Mouse (Mus musculus) forebrain, postnatal 0 days (tissue): Measurements from ENCODE around the gene Brd1. TPM values are rescaled to one million over a fixed set of nuclear protein-coding genes. Genes with fewer than 3 reads are reported as not detected.

ENCODE experiments used
- ATAC-seq: fragments of 200-750 bp; cut with Nextera tagmentation; 2 replicates; pipeline ENCODE4 v1.8.0; 2017; ENCODE audit warnings: mild to moderate bottlenecking, moderate library complexity
- DNase-seq: peaks from one replicate; pipeline ENCODE4 v3.0.0-alpha.2; 2015
- H3K27ac ChIP-seq: fragments of 300-500 bp; sonication (generic); 2 replicates; pipeline ENCODE4 v1.5.1; 2014; ENCODE audit warnings: low read depth, mild to moderate bottlenecking, antibody characterized with exemption, low read length, moderate library complexity, mixed read lengths
- H3K27me3 ChIP-seq: fragments of 300-500 bp; sonication (generic); 2 replicates; pipeline ENCODE4 v1.6.1; 2014; ENCODE audit warnings: mild to moderate bottlenecking, low read length, mixed read lengths; ENCODE audit not compliant: insufficient read depth
- H3K36me3 ChIP-seq: fragments of 300-500 bp; sonication (generic); 2 replicates; pipeline ENCODE4 v1.6.1; 2014; ENCODE audit warnings: mild to moderate bottlenecking, moderate library complexity; ENCODE audit not compliant: insufficient read depth
- H3K4me1 ChIP-seq: fragments of 300-500 bp; sonication (generic); 2 replicates; pipeline ENCODE4 v1.6.1; 2014; ENCODE audit warnings: antibody characterized with exemption; ENCODE audit not compliant: insufficient read depth
- H3K4me2 ChIP-seq: fragments of 300-500 bp; sonication (generic); 2 replicates; pipeline ENCODE4 v1.6.1; 2014; ENCODE audit warnings: low read depth, mild to moderate bottlenecking, moderate library complexity
- H3K4me3 ChIP-seq: fragments of 300-500 bp; sonication (generic); 2 replicates; pipeline ENCODE4 v1.5.1; 2014; ENCODE audit warnings: low read depth, low read length, mixed read lengths
- H3K9ac ChIP-seq: fragments of 300-500 bp; sonication (generic); 2 replicates; pipeline ENCODE4 v1.6.1; 2014; ENCODE audit warnings: mild to moderate bottlenecking
- H3K9me3 ChIP-seq: fragments of 300-500 bp; sonication (generic); 2 replicates; pipeline ENCODE4 v1.6.1; 2016; ENCODE audit warnings: low read length
- CTCF ChIP-seq: sonication (generic); IDR thresholded peaks from 2 replicates; pipeline ENCODE4 v1.5.1; 2016; ENCODE audit warnings: antibody characterized with exemption, control low read depth, low read depth
- WGBS: fragments of 180-500 bp; shearing (Covaris S2); extraction: QIAGEN DNeasy Blood & Tissue Kit; methylation state at CpG from one replicate; pipeline ENCODE4 v1.1.7; 2014; 5-methylcytosine and 5-hydroxymethylcytosine counted together
- polyA plus RNA-seq: library from polyadenylated mRNA; unstranded; fragments of >200 nt; fragmentation: Nextera tagmentation; extraction: Ambion mirVana; gene quantifications from 2 replicates; pipeline ENCODE4 v1.2.1, GENCODE M21; 2015
- total RNA-seq: library from RNA; depleted of rRNA; stranded (reverse); fragments of >200 nt; gene quantifications from 2 replicates; pipeline ENCODE4 v1.2.3, GENCODE M21; 2014

Brd1 gene
- total and polyA plus RNA-seq, 2 experiments from 2014 or later: 13.0 to 63.6 TPM

- no peaks in the 10 kb centered on the region for H3K27me3 ChIP-seq
- H3K4me3 ChIP-seq: no peak overlapping the region
- no peak overlapping the region for H3K9ac ChIP-seq
- no peak for TF ChIP-seq CTCF
- H3K36me3 ChIP-seq: peaks cover 60% of the 10 kb centered on the region
- no peak overlapping the region for H3K4me2 ChIP-seq
- H3K27ac ChIP-seq: no peak overlapping the region
- DNase-seq (no peak), ATAC-seq (no peak)
- H3K4me1 ChIP-seq: no peaks in the 10 kb centered on the region
- H3K9me3 ChIP-seq: no peaks in the 10 kb centered on the region
- WGBS: 36% methylated on average over 3 of the region's 3 CpGs
These were observed 31.5 kb downstream of the Brd1 start for GRCm38 (mm10) chr15:88702501-88702900.

DNA sequence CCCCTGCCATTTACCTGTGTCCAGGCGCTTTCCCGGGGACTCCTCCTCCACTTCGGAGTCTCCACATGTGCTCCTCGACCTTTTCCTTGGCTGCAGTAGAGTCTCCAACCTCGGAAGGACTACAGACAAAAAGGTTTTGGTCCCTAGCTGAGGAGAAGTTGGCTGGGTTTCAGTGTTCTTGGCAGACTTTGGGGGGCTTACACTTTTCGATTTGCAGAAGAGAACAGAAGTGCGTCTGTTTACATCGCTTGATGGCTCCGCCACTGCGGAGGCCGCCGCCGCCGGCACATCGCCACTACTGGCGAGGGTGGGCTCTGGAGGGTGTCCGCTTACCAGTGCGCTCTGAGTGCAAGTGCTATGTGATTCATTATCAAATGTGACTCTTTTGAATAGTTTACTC lies 33.3 kb downstream of the Brd1 start:
- Histone ChIP-seq H3K27ac (no peak overlapping the region), H3K4me3 (no peak overlapping the region), H3K4me1 (no peaks in the 10 kb centered on the region), H3K9ac (no peak overlapping the region), H3K36me3 (peaks cover 54% of the 10 kb centered on the region), H3K9me3 (no peaks in the 10 kb centered on the region), H3K4me2 (no peak overlapping the region), H3K27me3 (no peaks in the 10 kb centered on the region)
- ATAC-seq: peak; percentile 55
- no peak for TF ChIP-seq CTCF
- WGBS: 52% methylated on average over 18 of the region's 18 CpGs
- DNase-seq: peak; percentile 58

DNA sequence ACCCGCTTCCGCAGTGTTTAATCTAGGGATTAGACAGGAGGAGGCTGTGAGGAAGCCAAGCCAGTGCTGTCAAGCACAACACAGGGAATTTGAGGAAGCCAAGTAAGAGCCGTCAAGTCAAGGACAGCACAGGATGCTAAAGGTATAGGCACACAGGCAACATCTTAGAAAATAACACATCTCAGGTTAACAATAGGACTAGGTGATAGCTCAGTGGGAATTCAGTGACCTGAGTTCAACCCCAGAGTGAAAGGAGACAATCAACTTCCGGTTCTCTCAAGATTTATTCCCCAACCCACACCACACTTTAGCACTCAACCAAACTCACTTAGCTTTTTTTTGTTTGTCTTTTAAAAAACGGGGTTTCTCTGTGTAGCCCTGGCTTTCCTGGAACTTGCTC lies 34.5 kb downstream of the Brd1 start:
- no peak for TF ChIP-seq CTCF
- ATAC-seq: no peak
- WGBS: 75% methylated on average over 5 of the region's 5 CpGs

DNA sequence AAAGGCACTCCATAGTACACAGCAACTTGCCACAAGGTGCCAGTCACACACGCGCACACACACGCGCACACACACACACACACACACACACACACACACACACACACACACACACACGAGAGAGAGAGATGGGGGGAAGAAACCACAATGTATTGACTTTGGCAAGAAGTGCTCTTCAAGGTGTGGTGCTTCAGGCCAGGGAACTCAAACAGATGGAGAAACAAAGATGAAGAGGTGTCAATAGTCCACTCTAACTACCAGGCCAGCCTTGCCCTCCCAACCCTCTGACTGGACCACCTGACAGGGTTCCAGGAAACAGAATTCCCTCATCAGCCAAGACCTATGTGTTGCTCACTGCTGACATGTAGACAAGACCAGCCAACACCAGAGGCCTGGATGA lies 36.4 kb downstream of the Brd1 start:
- no peak for DNase-seq
- H3K27ac ChIP-seq: no peak overlapping the region
- H3K4me2 ChIP-seq: no peak overlapping the region
- no peak overlapping the region for H3K4me3 ChIP-seq
- no peak for TF ChIP-seq CTCF
- H3K9ac ChIP-seq: no peak overlapping the region
- H3K27me3 ChIP-seq: no peaks in the 10 kb centered on the region
- H3K9me3 ChIP-seq: no peaks in the 10 kb centered on the region
- peaks cover 55% of the 10 kb centered on the region for H3K36me3 ChIP-seq
- 97% methylated on average over 5 of the region's 5 CpGs for WGBS
- no peak for ATAC-seq
- H3K4me1 ChIP-seq: no peaks in the 10 kb centered on the region

More for the DNA sequence above, 34.5 kb downstream of the Brd1 start:
- Histone ChIP-seq H3K4me2 (no peak overlapping the region), H3K4me3 (no peak overlapping the region), H3K9ac (no peak overlapping the region), H3K4me1 (no peaks in the 10 kb centered on the region), H3K36me3 (peaks cover 56% of the 10 kb centered on the region), H3K27me3 (no peaks in the 10 kb centered on the region), H3K27ac (no peak overlapping the region), H3K9me3 (no peaks in the 10 kb centered on the region)
- no peak for DNase-seq

DNA sequence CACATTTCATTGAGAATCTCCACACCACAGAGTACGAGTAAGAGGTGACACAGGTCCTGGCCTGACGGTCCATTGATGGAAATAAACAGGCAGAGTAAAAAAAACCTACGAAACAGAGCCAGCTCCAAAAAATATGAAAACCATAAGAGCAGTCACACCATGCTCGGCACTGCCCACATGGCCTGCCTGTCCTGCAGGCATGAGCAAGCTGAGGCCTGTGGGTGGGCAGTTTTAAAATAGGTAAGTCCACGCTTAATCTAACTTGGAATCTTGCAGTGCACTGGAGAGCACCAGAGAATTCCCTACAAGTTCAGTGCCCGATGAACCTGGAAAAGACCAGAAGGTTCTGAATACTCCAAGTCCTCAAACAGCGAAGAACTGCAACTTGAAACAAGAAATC lies 38.0 kb downstream of the Brd1 start:
- H3K36me3 ChIP-seq: peaks cover 68% of the 10 kb centered on the region
- no peak for DNase-seq
- no peak for TF ChIP-seq CTCF

DNA sequence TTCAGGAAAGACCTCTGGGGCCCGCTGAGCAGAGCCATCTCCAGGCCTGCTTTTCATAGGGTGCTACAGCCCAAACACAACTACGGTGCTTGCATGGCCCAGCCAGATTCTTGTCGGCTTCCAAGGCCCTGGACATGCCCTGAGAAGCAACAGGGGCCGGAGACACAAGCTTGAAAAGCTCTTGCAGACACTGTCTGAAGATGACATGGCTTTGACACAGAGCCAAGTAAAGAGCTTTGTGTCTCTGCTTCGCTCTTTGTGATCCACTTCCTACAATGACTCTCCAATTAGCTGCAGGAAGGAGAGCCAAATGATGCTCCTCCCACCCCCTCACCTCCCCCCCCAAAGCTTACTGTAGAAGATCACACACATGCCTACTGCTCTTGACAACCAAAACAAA lies 40.0 kb downstream of the Brd1 start:
- Histone ChIP-seq H3K4me1 (no peaks in the 10 kb centered on the region), H3K4me3 (no peak overlapping the region), H3K27me3 (no peaks in the 10 kb centered on the region), H3K4me2 (no peak overlapping the region), H3K36me3 (peaks cover 79% of the 10 kb centered on the region), H3K27ac (no peak overlapping the region), H3K9me3 (no peaks in the 10 kb centered on the region), H3K9ac (no peak overlapping the region)
- DNase-seq (no peak), ATAC-seq (no peak)
- WGBS: 53% methylated on average over 5 of the region's 5 CpGs
- no peak for TF ChIP-seq CTCF

More for the DNA sequence above, 38.0 kb downstream of the Brd1 start:
- Histone ChIP-seq H3K4me2 (no peak overlapping the region), H3K4me1 (no peaks in the 10 kb centered on the region), H3K9ac (no peak overlapping the region), H3K9me3 (no peaks in the 10 kb centered on the region), H3K4me3 (no peak overlapping the region), H3K27me3 (no peaks in the 10 kb centered on the region), H3K27ac (no peak overlapping the region)
- ATAC-seq: no peak
- WGBS: 93% methylated on average over 7 of the region's 7 CpGs

GRCm38 (mm10) chr15:88692720-88693119 lies 41.3 kb downstream of the Brd1 start:
- TF ChIP-seq CTCF: no peak
- H3K36me3 ChIP-seq: peaks cover 83% of the 10 kb centered on the region
- DNase-seq (no peak), ATAC-seq (no peak)
- no peaks in the 10 kb centered on the region for H3K9me3 ChIP-seq
- WGBS: 79% methylated on average over 9 of the region's 9 CpGs
- H3K4me3 ChIP-seq: no peak overlapping the region
- H3K4me2 ChIP-seq: no peak overlapping the region
- H3K27ac ChIP-seq: no peak overlapping the region
- no peaks in the 10 kb centered on the region for H3K4me1 ChIP-seq
- no peaks in the 10 kb centered on the region for H3K27me3 ChIP-seq
- H3K9ac ChIP-seq: no peak overlapping the region

GRCm38 (mm10) chr15:88691129-88691528 lies 42.9 kb downstream of the Brd1 start:
- Histone ChIP-seq H3K4me3 (no peak overlapping the region), H3K4me2 (no peak overlapping the region), H3K36me3 (peaks cover 79% of the 10 kb centered on the region), H3K4me1 (no peaks in the 10 kb centered on the region), H3K27ac (no peak overlapping the region), H3K9ac (no peak overlapping the region), H3K9me3 (no peaks in the 10 kb centered on the region), H3K27me3 (no peaks in the 10 kb centered on the region)
- no peak for TF ChIP-seq CTCF
- ATAC-seq (no peak), DNase-seq (no peak)
- 95% methylated on average over 12 of the region's 12 CpGs for WGBS
